Mouse (Mus musculus) liver, postnatal 0 days (tissue): ENCODE data around the gene Gm42688.
A peak's percentile ranks its signal among the peaks of the same experiment; 100 is the strongest.
"Not testable (repeated sequence)": the region's sequence is repeated elsewhere in the genome, so short reads cannot be mapped to it uniquely, and the experiment has no call there.

Source experiments
- CTCF ChIP-seq: sonication (generic); IDR thresholded peaks from 2 replicates; pipeline ENCODE4 v1.5.1; 2016; ENCODE audit warnings: antibody characterized with exemption, low read depth
- EP300 ChIP-seq: IDR thresholded peaks from 2 replicates; pipeline ENCODE4 v1.6.1; 2016; ENCODE audit warnings: antibody characterized with exemption, low read depth, mild to moderate bottlenecking

- TF ChIP-seq EP300, result not testable (repeated sequence)
- peak; percentile 72 for TF ChIP-seq CTCF
Observed at GRCm38 (mm10) chr6:83159456-83159855, 58.0 kb downstream of the Gm42688 start.
